Mouse (Mus musculus) erythroblast, embryonic 14.5 days (primary cell): ENCODE results near the gene Dlgap1. TPM values are rescaled to one million over a fixed set of nuclear protein-coding genes. Genes with fewer than 3 reads are reported as not detected.

Source experiments
- H3K27me3 ChIP-seq: 2 replicates; pipeline ENCODE4 v1.6.1; 2012; ENCODE audit warnings: inconsistent platforms; ENCODE audit not compliant: control insufficient read depth
- H3K36me3 ChIP-seq: 2 replicates; pipeline ENCODE4 v1.6.1; 2012; ENCODE audit warnings: mild to moderate bottlenecking, inconsistent platforms; ENCODE audit not compliant: control insufficient read depth
- H3K4me1 ChIP-seq: 2 replicates; pipeline ENCODE4 v1.6.1; 2012; ENCODE audit warnings: inconsistent platforms; ENCODE audit not compliant: control insufficient read depth
- H3K4me3 ChIP-seq: replicated peaks from 2 replicates; pipeline ENCODE3; 2012; ENCODE audit warnings: moderate library complexity, mild to moderate bottlenecking, inconsistent platforms
- H3K9me3 ChIP-seq: 2 replicates; pipeline ENCODE4 v1.6.1; 2012; ENCODE audit warnings: low read length, inconsistent platforms, mixed read lengths; ENCODE audit not compliant: control insufficient read depth
- GATA1 ChIP-seq: IDR thresholded peaks from 2 replicates; pipeline ENCODE4 v1.6.1; 2012; ENCODE audit warnings: low read length, inconsistent platforms, mixed read lengths
- TAL1 ChIP-seq: IDR thresholded peaks from 3 replicates; pipeline ENCODE4 v1.6.1; 2012; ENCODE audit warnings: low read length, inconsistent platforms, mixed read lengths
- polyA plus RNA-seq: library from polyadenylated mRNA; stranded (reverse); fragments of >175 nt; gene quantifications from 2 replicates; pipeline ENCODE4 v1.2.3, GENCODE M21; 2012

Gene Dlgap1
- polyA plus RNA-seq, 1 experiment = not detected

DNA sequence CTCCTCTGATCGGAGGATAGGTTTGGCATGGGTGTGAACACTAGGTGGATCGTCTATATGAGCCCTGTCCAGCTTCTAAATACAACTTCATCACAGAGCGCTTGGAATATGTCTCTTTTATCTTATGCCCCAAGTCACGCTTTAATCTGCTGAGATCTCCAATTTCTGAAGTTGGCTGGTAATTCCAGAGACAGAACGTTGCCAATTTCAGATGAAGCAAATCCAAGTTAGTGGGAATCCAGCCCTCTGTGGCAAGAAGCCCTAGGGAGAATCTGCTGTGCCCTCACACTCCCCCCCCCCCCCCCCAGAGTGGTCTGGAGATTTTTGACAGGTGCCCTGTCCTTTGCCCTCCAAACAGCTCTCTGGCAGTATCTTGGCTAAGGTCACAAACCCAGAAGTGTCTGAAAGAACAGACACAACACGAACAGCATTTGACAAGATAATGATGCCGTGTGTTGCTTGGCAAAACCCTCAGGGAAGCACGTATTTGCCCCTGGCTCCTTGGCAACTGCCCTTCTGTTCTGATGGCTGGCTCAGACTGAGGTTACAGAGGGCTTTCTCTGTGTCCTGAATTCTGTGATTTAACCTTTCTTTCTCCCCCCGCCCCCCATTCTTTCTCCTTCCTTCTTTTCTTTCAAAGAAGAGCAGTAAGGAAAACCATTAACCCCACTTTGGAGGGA, 822.9 kb downstream of the Dlgap1 start:
- no peaks in the 10 kb centered on the region for H3K36me3 ChIP-seq
- no peaks in the 10 kb centered on the region for H3K27me3 ChIP-seq
- H3K4me3 ChIP-seq = no peak overlapping the region
- H3K9me3 ChIP-seq = no peaks in the 10 kb centered on the region
- no peaks in the 10 kb centered on the region for H3K4me1 ChIP-seq
- no peak for TF ChIP-seq GATA1
- TF ChIP-seq TAL1 = no peak

DNA sequence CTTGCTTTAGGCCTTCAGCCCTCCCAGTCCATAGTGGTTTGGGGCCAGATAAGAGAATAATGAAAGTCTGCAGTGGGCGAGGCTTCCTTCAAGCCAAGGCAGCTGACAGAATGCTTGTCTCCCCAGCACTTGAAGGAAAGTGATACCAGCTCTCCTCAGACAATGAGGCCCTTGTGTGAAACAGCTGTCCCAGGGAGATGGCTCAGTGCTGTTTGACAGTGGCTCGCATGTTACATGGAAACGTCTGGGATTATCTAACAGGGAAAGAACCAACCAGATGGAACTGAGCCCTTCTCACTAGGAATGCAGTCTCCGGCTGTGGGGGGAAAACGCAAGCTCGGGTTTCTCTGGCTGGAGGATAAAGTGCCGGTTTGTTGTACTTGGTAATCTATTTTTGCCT, 825.4 kb downstream of the Dlgap1 start:
- H3K4me3 ChIP-seq = no peak overlapping the region
- H3K4me1 ChIP-seq = no peaks in the 10 kb centered on the region
- H3K36me3 ChIP-seq = no peaks in the 10 kb centered on the region
- no peak for TF ChIP-seq TAL1
- TF ChIP-seq GATA1 = no peak
- H3K9me3 ChIP-seq = no peaks in the 10 kb centered on the region
- H3K27me3 ChIP-seq = no peaks in the 10 kb centered on the region

DNA sequence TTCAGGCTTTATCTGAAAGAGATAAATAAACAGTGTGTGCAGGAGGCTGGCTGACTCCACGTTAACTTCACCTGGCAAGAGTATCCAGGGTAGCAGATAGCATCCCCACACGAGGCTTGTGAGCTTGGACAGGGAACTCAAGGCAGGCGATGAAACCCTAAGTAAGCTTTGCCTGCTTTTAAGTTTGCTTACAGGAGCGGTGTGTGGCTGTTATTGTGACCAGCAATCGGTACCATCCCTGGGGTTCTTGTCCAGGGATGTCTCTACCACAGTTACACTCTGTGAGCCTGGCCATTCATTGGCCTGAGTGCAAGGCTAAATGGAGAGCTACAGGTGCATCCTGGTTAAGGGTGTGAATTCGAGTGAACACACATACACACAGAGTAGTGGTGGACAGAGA, 825.8 kb downstream of the Dlgap1 start:
- H3K27me3 ChIP-seq = no peaks in the 10 kb centered on the region
- no peak for TF ChIP-seq TAL1
- TF ChIP-seq GATA1 = no peak
- no peaks in the 10 kb centered on the region for H3K36me3 ChIP-seq
- H3K9me3 ChIP-seq = no peaks in the 10 kb centered on the region
- H3K4me1 ChIP-seq = no peaks in the 10 kb centered on the region
- no peak overlapping the region for H3K4me3 ChIP-seq

DNA sequence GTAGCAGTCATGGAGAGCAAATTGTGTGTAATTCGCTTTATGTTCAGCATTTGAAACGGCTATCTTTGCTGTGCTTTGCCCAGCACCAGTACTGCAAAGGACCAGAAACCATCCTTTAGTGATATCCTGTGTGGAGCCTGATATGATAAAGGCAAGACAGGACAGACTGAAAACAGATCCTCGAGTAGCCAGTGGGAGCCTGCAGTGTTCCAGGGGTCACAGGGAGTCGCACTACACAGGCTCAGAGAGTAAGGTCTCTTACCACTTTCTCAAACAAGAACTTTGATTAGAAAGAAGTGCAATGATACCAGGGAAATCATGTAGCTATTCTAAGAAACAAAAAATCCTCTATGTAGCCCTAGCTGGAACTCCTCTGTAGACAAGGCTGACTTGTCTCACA, 826.3 kb downstream of the Dlgap1 start:
- no peak overlapping the region for H3K4me3 ChIP-seq
- TF ChIP-seq TAL1 (no peak), GATA1 (no peak)
- no peaks in the 10 kb centered on the region for H3K36me3 ChIP-seq
- no peaks in the 10 kb centered on the region for H3K4me1 ChIP-seq
- H3K9me3 ChIP-seq = no peaks in the 10 kb centered on the region
- no peaks in the 10 kb centered on the region for H3K27me3 ChIP-seq

DNA sequence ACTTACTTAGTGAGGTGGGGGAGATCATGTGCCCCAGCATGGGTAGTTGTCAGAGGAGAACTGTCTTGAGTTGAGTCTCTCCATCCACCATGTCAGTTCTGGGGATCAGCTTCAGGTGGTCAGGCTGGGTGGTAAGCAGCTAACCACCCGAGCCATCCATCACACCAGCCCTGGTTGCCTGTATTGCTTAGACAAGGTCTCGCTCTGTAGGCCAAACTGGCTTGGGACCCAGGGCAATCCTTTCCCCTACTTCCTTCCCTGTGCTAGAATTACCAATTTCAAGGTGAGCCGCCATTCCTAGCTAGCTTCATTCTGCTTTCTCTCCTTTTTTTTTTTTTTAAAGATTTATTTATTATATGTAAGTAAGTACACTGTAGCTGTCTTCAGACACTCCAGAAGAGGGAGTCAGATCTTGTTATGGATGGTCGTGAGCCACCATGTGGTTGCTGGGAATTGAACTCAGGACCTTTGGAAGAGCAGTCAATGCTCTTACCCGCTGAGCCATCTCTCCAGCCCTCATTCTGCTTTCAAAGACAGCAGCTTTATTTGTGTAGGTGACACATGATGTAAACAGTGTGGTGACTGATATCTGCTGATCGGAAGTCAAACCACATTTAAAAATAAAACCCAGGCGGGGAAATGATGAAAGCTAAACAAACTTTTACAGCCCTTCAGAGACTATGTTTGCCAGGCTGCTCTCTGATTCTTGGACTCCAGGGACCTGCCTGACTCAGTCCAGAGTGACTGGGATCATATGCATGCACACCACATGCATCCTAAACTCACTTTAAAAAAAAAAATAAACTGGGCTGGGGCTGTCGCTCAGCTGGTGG, 828.3 kb downstream of the Dlgap1 start:
- Histone ChIP-seq H3K36me3 (no peaks in the 10 kb centered on the region), H3K27me3 (no peaks in the 10 kb centered on the region), H3K4me3 (no peak overlapping the region), H3K9me3 (no peaks in the 10 kb centered on the region), H3K4me1 (no peaks in the 10 kb centered on the region)
- TF ChIP-seq GATA1 (no peak), TAL1 (no peak)

DNA sequence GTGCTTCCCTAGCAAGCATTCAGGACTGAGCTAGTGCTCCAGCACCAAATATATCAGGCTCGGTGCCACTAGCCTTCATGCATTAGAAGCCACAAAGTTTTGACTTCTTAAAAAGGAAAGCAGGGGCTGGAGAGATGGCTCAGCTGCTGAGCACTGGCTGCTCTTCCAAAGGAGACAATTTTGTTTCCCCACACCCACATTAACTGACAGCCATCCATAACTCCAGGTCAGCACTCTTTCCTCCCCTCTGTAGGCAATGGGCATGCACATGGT, 828.8 kb downstream of the Dlgap1 start:
- Histone ChIP-seq H3K27me3 (no peaks in the 10 kb centered on the region), H3K4me1 (no peaks in the 10 kb centered on the region), H3K36me3 (no peaks in the 10 kb centered on the region), H3K9me3 (no peaks in the 10 kb centered on the region), H3K4me3 (no peak overlapping the region)
- TF ChIP-seq GATA1 = no peak
- TF ChIP-seq TAL1 = no peak

DNA sequence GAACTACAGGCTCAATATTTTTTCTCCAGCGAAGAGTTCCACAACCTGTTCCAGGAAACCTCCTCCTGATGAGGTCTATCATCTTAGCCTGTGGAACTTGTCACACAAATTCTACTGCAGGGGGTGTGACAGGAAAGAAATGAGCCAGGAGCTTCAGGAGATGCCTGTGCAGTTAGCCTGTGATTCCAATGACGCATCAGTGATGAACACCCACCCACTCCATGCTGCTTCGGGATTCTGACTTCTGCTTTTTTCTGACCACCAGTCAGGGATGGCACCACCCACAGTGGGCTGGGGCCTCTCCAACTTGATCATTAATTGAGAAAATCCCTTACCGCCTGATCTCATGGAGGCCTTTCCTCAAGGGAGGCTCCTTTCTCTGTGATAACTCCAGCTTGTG, 830.4 kb downstream of the Dlgap1 start:
- Histone ChIP-seq H3K36me3 (no peaks in the 10 kb centered on the region), H3K4me1 (no peaks in the 10 kb centered on the region), H3K4me3 (no peak overlapping the region), H3K27me3 (no peaks in the 10 kb centered on the region), H3K9me3 (no peaks in the 10 kb centered on the region)
- no peak for TF ChIP-seq GATA1

DNA sequence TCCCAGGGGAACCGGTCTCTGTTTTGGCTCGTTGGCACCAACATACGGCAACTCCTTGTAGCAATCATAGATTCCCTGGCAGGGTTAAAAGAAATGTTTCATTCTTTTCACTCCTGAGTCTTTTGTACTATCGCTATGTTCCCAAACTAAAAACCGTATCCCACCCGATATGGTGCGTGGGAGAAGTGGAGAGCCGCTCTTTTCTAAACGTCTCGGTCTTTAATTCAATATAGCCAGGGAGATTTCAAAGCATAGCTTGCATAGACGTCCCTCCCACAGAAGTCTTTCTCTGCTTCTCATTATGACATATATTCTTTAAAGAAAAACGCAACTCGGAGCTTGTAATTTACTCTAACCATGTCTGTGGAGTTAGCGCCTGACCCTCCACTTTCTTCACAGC, 833.1 kb downstream of the Dlgap1 start:
- no peaks in the 10 kb centered on the region for H3K36me3 ChIP-seq

DNA sequence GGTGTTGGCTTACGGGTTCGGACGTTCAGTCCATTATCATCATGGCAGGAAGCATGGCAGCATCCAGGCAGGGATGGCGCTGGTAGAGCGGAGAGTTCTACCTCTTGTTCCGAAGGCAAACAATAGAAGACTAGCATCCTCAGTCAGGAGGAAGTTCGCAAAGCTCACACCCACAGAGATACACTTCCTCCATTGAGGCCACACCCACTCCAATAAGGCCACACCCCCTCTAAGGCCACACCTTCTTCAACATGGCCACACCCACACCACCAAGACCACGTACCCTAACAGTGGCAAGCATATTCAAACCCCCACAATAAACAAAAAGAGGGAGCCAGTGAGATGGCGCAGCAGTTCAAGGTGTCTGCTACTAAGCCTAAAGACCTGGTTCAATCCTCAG, 837.0 kb downstream of the Dlgap1 start:
- Histone ChIP-seq H3K4me1 (no peaks in the 10 kb centered on the region), H3K27me3 (no peaks in the 10 kb centered on the region), H3K36me3 (no peaks in the 10 kb centered on the region), H3K4me3 (no peak overlapping the region), H3K9me3 (0 out of 2 replicates have a peak, but pooled peaks cover 2% of the 10 kb centered on the region)
- no peak for TF ChIP-seq TAL1
- TF ChIP-seq GATA1 = no peak

More for the DNA sequence above, 833.1 kb downstream of the Dlgap1 start:
- Histone ChIP-seq H3K4me3 (no peak overlapping the region), H3K4me1 (no peaks in the 10 kb centered on the region), H3K27me3 (no peaks in the 10 kb centered on the region), H3K9me3 (0 out of 2 replicates have a peak, but pooled peaks cover 2% of the 10 kb centered on the region)
- TF ChIP-seq GATA1 = no peak
- no peak for TF ChIP-seq TAL1
